Mouse (Mus musculus) myocyte (in vitro differentiated cells): ENCODE results near the gene Lrtm2. TPM values are rescaled to one million over a fixed set of nuclear protein-coding genes. Genes with fewer than 3 reads are reported as not detected.

Experiments
- H3K27me3 ChIP-seq: one replicate; pipeline ENCODE4 v1.6.1; 2011; ENCODE audit not compliant: control insufficient read depth, insufficient read depth, insufficient read length
- H3K36me3 ChIP-seq: one replicate; pipeline ENCODE4 v1.6.1; 2011; ENCODE audit not compliant: control insufficient read depth, insufficient read depth
- H3K4me2 ChIP-seq: one replicate; pipeline ENCODE4 v1.6.1; 2011; ENCODE audit warnings: low read depth, control low read depth
- H3K4me3 ChIP-seq: one replicate; pipeline ENCODE4 v1.5.1; 2011; ENCODE audit warnings: mild to moderate bottlenecking, control low read depth, moderate library complexity
- H3K79me2 ChIP-seq: one replicate; pipeline ENCODE4 v1.6.1; 2011; ENCODE audit not compliant: control insufficient read depth, insufficient read depth
- H3ac ChIP-seq: one replicate; pipeline ENCODE4 v1.6.1; 2011; ENCODE audit not compliant: control insufficient read depth, insufficient read length
- CEBPB ChIP-seq: IDR thresholded peaks from 2 replicates; pipeline ENCODE4 v1.6.1; 2011; ENCODE audit warnings: mild to moderate bottlenecking, moderate library complexity; ENCODE audit not compliant: poor library complexity, insufficient read depth, severe bottlenecking
- E2F4 ChIP-seq: IDR thresholded peaks from one replicate; pipeline ENCODE4 v1.6.1; 2011; ENCODE audit warnings: mild to moderate bottlenecking, control low read depth, moderate library complexity; ENCODE audit not compliant: insufficient read depth
- MAX ChIP-seq: IDR thresholded peaks from one replicate; pipeline ENCODE4 v1.6.1; 2011; ENCODE audit warnings: low read depth, mild to moderate bottlenecking, control low read depth
- MYOD1 ChIP-seq, 3 experiments: IDR thresholded peaks; one replicate each; pipeline ENCODE4 v1.6.1; 2011; ENCODE audit warnings: control low read depth in 2 of 3, low read depth in 2 of 3, mild to moderate bottlenecking in 2 of 3, moderate library complexity in 1 of 3; ENCODE audit not compliant: insufficient read length in 2 of 3, control insufficient read depth in 1 of 3
- MYOG ChIP-seq, 3 experiments: IDR thresholded peaks; one replicate each; pipeline ENCODE4 v1.6.1; 2011; ENCODE audit warnings: control low read depth in 2 of 3, low read depth in 2 of 3, mild to moderate bottlenecking in 2 of 3; ENCODE audit not compliant: insufficient read length in 2 of 3, control insufficient read depth in 1 of 3, insufficient read depth in 1 of 3
- POLR2A ChIP-seq: IDR thresholded peaks from one replicate; pipeline ENCODE4 v1.6.1; 2011; ENCODE audit warnings: low read depth, mild to moderate bottlenecking, control low read depth, moderate library complexity; ENCODE audit not compliant: insufficient read length
- POLR2AphosphoS2 ChIP-seq: IDR thresholded peaks from one replicate; pipeline ENCODE4 v1.6.1; 2011; ENCODE audit warnings: low read depth, control low read depth; ENCODE audit not compliant: insufficient read length
- REST ChIP-seq: IDR thresholded peaks from one replicate; pipeline ENCODE4 v1.6.1; 2011; ENCODE audit warnings: mild to moderate bottlenecking, control low read depth, moderate library complexity; ENCODE audit not compliant: insufficient read depth, insufficient read length
- SRF ChIP-seq: IDR thresholded peaks from one replicate; pipeline ENCODE4 v1.6.1; 2011; ENCODE audit warnings: low read depth; ENCODE audit not compliant: control insufficient read depth, insufficient read length
- TCF12 ChIP-seq: IDR thresholded peaks from one replicate; pipeline ENCODE4 v1.6.1; 2011; ENCODE audit warnings: mild to moderate bottlenecking, control low read depth; ENCODE audit not compliant: poor library complexity, insufficient read depth, severe bottlenecking
- TCF3 ChIP-seq: IDR thresholded peaks from one replicate; pipeline ENCODE4 v1.6.1; 2011; ENCODE audit warnings: low read depth, control low read depth; ENCODE audit not compliant: insufficient read length
- USF1 ChIP-seq: IDR thresholded peaks from one replicate; pipeline ENCODE4 v1.6.1; 2011; ENCODE audit warnings: low read depth, mild to moderate bottlenecking, control low read depth, moderate library complexity
- polyA plus RNA-seq: library from polyadenylated mRNA; unstranded; fragments of >200 nt; fragmentation: generic; extraction: Trizol; gene quantifications from one replicate; pipeline ENCODE4 v1.2.1, GENCODE M21; 2012; ENCODE audit warnings: missing spikeins

The Lrtm2 gene
- polyA plus RNA-seq, 1 experiment, result 0.06 TPM

DNA sequence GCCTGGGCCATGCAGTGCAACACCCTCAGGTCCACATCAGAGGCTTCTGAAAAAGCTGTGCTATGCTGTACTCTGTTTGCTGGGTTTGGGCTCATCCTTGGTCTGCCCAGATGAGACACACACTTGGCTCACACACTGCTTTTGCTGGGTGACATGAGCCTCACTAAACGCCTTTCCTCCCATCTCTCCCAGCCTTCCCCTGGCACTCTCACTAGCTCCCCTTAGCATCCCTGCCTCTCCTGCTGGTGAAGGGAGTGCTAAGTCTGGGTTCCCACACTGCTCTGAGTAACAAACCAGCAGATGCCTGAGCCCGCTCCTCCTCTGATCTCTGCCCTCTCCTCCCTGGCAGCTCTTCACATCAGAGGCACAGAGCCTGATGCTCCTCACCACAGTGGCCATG is 53.9 kb downstream of the Lrtm2 start:
- Histone ChIP-seq H3K4me3 (no peak overlapping the region), H3K36me3 (no peaks in the 10 kb centered on the region), H3K79me2 (no peaks in the 10 kb centered on the region), H3K4me2 (no peak overlapping the region), H3K27me3 (peaks cover 43% of the 10 kb centered on the region), H3ac (no peak overlapping the region)
- TF ChIP-seq MAX (no peak), MYOG (IDR thresholded peaks at IDR 0.05; ENCODE audit: control insufficient read depth in 1 of 3, insufficient read depth in 1 of 3, insufficient read length in 2 of 3, low read depth in 2 of 3) (no peak), MYOD1 (IDR thresholded peaks at IDR 0.05; ENCODE audit: control insufficient read depth in 1 of 3, insufficient read length in 2 of 3, low read depth in 2 of 3) (no peak), E2F4 (no peak), SRF (no peak), USF1 (no peak), POLR2AphosphoS2 (no peak), TCF3 (no peak), POLR2A (no peak), CEBPB (no peak), TCF12 (no peak), REST (no peak)

Other genes starting within 250 kb of the Lrtm2 start
- 2.8 TPM for gene Dcp1b, start 155.5 kb downstream of the Lrtm2 start, polyA plus RNA-seq
- gene Cacna1c, start 134.3 kb downstream of the Lrtm2 start, polyA plus RNA-seq, result not detected
- gene Cacna2d4, start 94.2 kb downstream of the Lrtm2 start, polyA plus RNA-seq, result not detected
- gene Adipor2, start 86.9 kb upstream of the Lrtm2 start, polyA plus RNA-seq, result 47.9 TPM
- 13.1 TPM for gene Fbxl14, start 148.9 kb upstream of the Lrtm2 start, polyA plus RNA-seq
- 0.04 TPM for gene Wnt5b, start 213.6 kb upstream of the Lrtm2 start, polyA plus RNA-seq